Mouse (Mus musculus) embryonic facial prominence, embryonic 12.5 days (tissue): Measurements from ENCODE around the gene Aldh3a2. TPM values are rescaled to one million over a fixed set of nuclear protein-coding genes. Genes with fewer than 3 reads are reported as not detected.
A peak's percentile ranks its signal among the peaks of the same experiment; 100 is the strongest.

Experiments used
- ATAC-seq: fragments of 200-750 bp; cut with Nextera tagmentation; 2 replicates; pipeline ENCODE4 v1.8.0; 2017; ENCODE audit not compliant: insufficient number of reproducible peaks, insufficient read depth, low FRiP score, low TSS enrichment
- H3K27ac ChIP-seq: fragments of 300-500 bp; sonication (generic); 2 replicates; pipeline ENCODE4 v1.5.1; 2016; ENCODE audit warnings: mild to moderate bottlenecking
- H3K27me3 ChIP-seq: fragments of 300-500 bp; sonication (generic); 2 replicates; pipeline ENCODE4 v1.6.1; 2016; ENCODE audit warnings: mild to moderate bottlenecking, moderate library complexity
- H3K36me3 ChIP-seq: fragments of 300-500 bp; sonication (generic); 2 replicates; pipeline ENCODE4 v1.6.1; 2016; ENCODE audit warnings: mild to moderate bottlenecking
- H3K4me1 ChIP-seq: fragments of 300-500 bp; sonication (generic); 2 replicates; pipeline ENCODE4 v1.6.1; 2016
- H3K4me2 ChIP-seq: fragments of 300-500 bp; sonication (generic); replicated peaks from 2 replicates; pipeline ENCODE4 v1.6.1; 2016; ENCODE audit warnings: mild to moderate bottlenecking, moderate library complexity
- H3K4me3 ChIP-seq: fragments of 300-500 bp; sonication (generic); 2 replicates; pipeline ENCODE4 v1.5.1; 2016; ENCODE audit warnings: mild to moderate bottlenecking
- H3K9ac ChIP-seq: fragments of 300-500 bp; sonication (generic); 2 replicates; pipeline ENCODE4 v1.6.1; 2016; ENCODE audit warnings: mild to moderate bottlenecking, moderate library complexity
- H3K9me3 ChIP-seq: fragments of 300-500 bp; sonication (generic); 2 replicates; pipeline ENCODE4 v1.6.1; 2016; ENCODE audit warnings: mild to moderate bottlenecking, moderate library complexity
- WGBS: fragments of 180-500 bp; shearing (Covaris S2); methylation state at CpG from one replicate; pipeline ENCODE4 v1.1.7; 2016; 5-methylcytosine and 5-hydroxymethylcytosine counted together
- polyA plus RNA-seq: library from polyadenylated mRNA; unstranded; fragments of >200 nt; fragmentation: Nextera tagmentation; extraction: Ambion mirVana; gene quantifications from 2 replicates; pipeline ENCODE4 v1.2.1, GENCODE M21; 2016

Gene Aldh3a2
- polyA plus RNA-seq, 1 experiment from 2014 or later = 23.8 TPM

GRCm38 (mm10) chr11:61296556-61296955 is 29.3 kb upstream of the Aldh3a2 start:
- Histone ChIP-seq H3K4me1 (peaks cover 6% of the 10 kb centered on the region; the same call in 1 of the 2 replicates), H3K27ac (no peak overlapping the region), H3K9me3 (no peaks in the 10 kb centered on the region), H3K27me3 (no peaks in the 10 kb centered on the region), H3K4me3 (no peak overlapping the region), H3K9ac (no peak overlapping the region), H3K36me3 (no peaks in the 10 kb centered on the region), H3K4me2 (no peak overlapping the region)
- ATAC-seq = no peak
- 66% methylated on average over 1 of the region's 1 CpGs for WGBS

GRCm38 (mm10) chr11:61295556-61295955 is 28.3 kb upstream of the Aldh3a2 start:
- H3K9ac ChIP-seq = no peak overlapping the region
- no peak overlapping the region for H3K4me3 ChIP-seq
- H3K4me2 ChIP-seq = no peak overlapping the region
- H3K27me3 ChIP-seq = no peaks in the 10 kb centered on the region
- H3K36me3 ChIP-seq = no peaks in the 10 kb centered on the region
- no peaks in the 10 kb centered on the region for H3K9me3 ChIP-seq
- WGBS = 87% methylated on average over 2 of the region's 2 CpGs
- H3K27ac ChIP-seq = no peak overlapping the region
- peaks cover 2% of the 10 kb centered on the region; the same call in 1 of the 2 replicates for H3K4me1 ChIP-seq
- no peak for ATAC-seq

GRCm38 (mm10) chr11:61294431-61294830 is 27.2 kb upstream of the Aldh3a2 start:
- 81% methylated on average over 3 of the region's 3 CpGs for WGBS
- no peak for ATAC-seq
- no peaks in the 10 kb centered on the region for H3K4me1 ChIP-seq
- H3K36me3 ChIP-seq = no peaks in the 10 kb centered on the region
- H3K27ac ChIP-seq = no peak overlapping the region
- no peak overlapping the region for H3K4me2 ChIP-seq
- H3K9me3 ChIP-seq = no peaks in the 10 kb centered on the region
- no peak overlapping the region for H3K4me3 ChIP-seq
- H3K9ac ChIP-seq = no peak overlapping the region
- H3K27me3 ChIP-seq = no peaks in the 10 kb centered on the region

- 48% methylated on average over 2 of the region's 2 CpGs for WGBS
- H3K4me3 ChIP-seq = no peak overlapping the region
- ATAC-seq = no peak
- no peaks in the 10 kb centered on the region for H3K4me1 ChIP-seq
- H3K27ac ChIP-seq = no peak overlapping the region
- no peak overlapping the region for H3K9ac ChIP-seq
- no peaks in the 10 kb centered on the region for H3K27me3 ChIP-seq
- no peaks in the 10 kb centered on the region for H3K36me3 ChIP-seq
- H3K9me3 ChIP-seq = no peaks in the 10 kb centered on the region
- no peak overlapping the region for H3K4me2 ChIP-seq
Measured at GRCm38 (mm10) chr11:61293251-61293650, 26.0 kb upstream of the Aldh3a2 start.

GRCm38 (mm10) chr11:61284323-61284722 is 17.1 kb upstream of the Aldh3a2 start:
- H3K27ac ChIP-seq = no peak overlapping the region
- H3K9me3 ChIP-seq = no peaks in the 10 kb centered on the region
- no peak overlapping the region for H3K4me2 ChIP-seq
- H3K4me1 ChIP-seq = peaks cover 4% of the 10 kb centered on the region; the same call in 1 of the 2 replicates
- H3K27me3 ChIP-seq = no peaks in the 10 kb centered on the region
- ATAC-seq = no peak
- 41% methylated on average over 6 of the region's 6 CpGs for WGBS
- no peak overlapping the region for H3K4me3 ChIP-seq
- H3K36me3 ChIP-seq = no peaks in the 10 kb centered on the region
- H3K9ac ChIP-seq = no peak overlapping the region

- Histone ChIP-seq H3K4me3 (no peak overlapping the region), H3K9ac (no peak overlapping the region), H3K27ac (0 out of 2 replicates have a peak overlapping the region, but pooled peaks have one; percentile 17), H3K36me3 (no peaks in the 10 kb centered on the region), H3K4me2 (no peak overlapping the region), H3K9me3 (no peaks in the 10 kb centered on the region), H3K4me1 (peaks cover 4% of the 10 kb centered on the region; the same call in 1 of the 2 replicates), H3K27me3 (no peaks in the 10 kb centered on the region)
- 78% methylated on average over 10 of the region's 10 CpGs for whole genome bisulfite sequencing
- no peak for ATAC-seq
Measured at GRCm38 (mm10) chr11:61283414-61284049, 16.3 kb upstream of the Aldh3a2 start.

GRCm38 (mm10) chr11:61278445-61279077 is 11.3 kb upstream of the Aldh3a2 start:
- Histone ChIP-seq H3K9me3 (no peaks in the 10 kb centered on the region), H3K4me1 (0 out of 2 replicates have a peak, but pooled peaks cover 3% of the 10 kb centered on the region)
- 79% methylated on average over 8 of the region's 8 CpGs for WGBS

GRCm38 (mm10) chr11:61277937-61278336 is 10.7 kb upstream of the Aldh3a2 start:
- WGBS = 62% methylated on average over 2 of the region's 2 CpGs
- Histone ChIP-seq H3K27ac (no peak overlapping the region), H3K9ac (no peak overlapping the region), H3K4me3 (no peak overlapping the region), H3K4me1 (0 out of 2 replicates have a peak, but pooled peaks cover 3% of the 10 kb centered on the region), H3K27me3 (no peaks in the 10 kb centered on the region), H3K36me3 (no peaks in the 10 kb centered on the region), H3K9me3 (no peaks in the 10 kb centered on the region), H3K4me2 (no peak overlapping the region)
- no peak for ATAC-seq

More at GRCm38 (mm10) chr11:61278445-61279077, 11.3 kb upstream of the Aldh3a2 start:
- Histone ChIP-seq H3K27ac (no peak overlapping the region), H3K4me2 (no peak overlapping the region), H3K4me3 (no peak overlapping the region), H3K9ac (no peak overlapping the region), H3K36me3 (no peaks in the 10 kb centered on the region), H3K27me3 (no peaks in the 10 kb centered on the region)
- ATAC-seq = no peak

GRCm38 (mm10) chr11:61276482-61276881 is 9.2 kb upstream of the Aldh3a2 start:
- 77% methylated on average over 3 of the region's 3 CpGs for WGBS
- Histone ChIP-seq H3K9me3 (no peaks in the 10 kb centered on the region), H3K27me3 (no peaks in the 10 kb centered on the region), H3K27ac (no peak overlapping the region), H3K9ac (no peak overlapping the region), H3K4me3 (no peak overlapping the region), H3K36me3 (no peaks in the 10 kb centered on the region), H3K4me1 (0 out of 2 replicates have a peak, but pooled peaks cover 3% of the 10 kb centered on the region), H3K4me2 (no peak overlapping the region)
- no peak for ATAC-seq

- no peak overlapping the region for H3K9ac ChIP-seq
- ATAC-seq = no peak
- no peaks in the 10 kb centered on the region for H3K9me3 ChIP-seq
- no peaks in the 10 kb centered on the region for H3K27me3 ChIP-seq
- H3K36me3 ChIP-seq = no peaks in the 10 kb centered on the region
- 74% methylated on average over 8 of the region's 8 CpGs for WGBS
- no peak overlapping the region for H3K27ac ChIP-seq
- no peak overlapping the region for H3K4me2 ChIP-seq
- H3K4me1 ChIP-seq = 0 out of 2 replicates have a peak, but pooled peaks cover 3% of the 10 kb centered on the region
- no peak overlapping the region for H3K4me3 ChIP-seq
Measured at GRCm38 (mm10) chr11:61275106-61275505, 7.8 kb upstream of the Aldh3a2 start.

GRCm38 (mm10) chr11:61274421-61274820 is 7.2 kb upstream of the Aldh3a2 start:
- Histone ChIP-seq H3K9me3 (no peaks in the 10 kb centered on the region), H3K36me3 (no peaks in the 10 kb centered on the region), H3K4me1 (0 out of 2 replicates have a peak, but pooled peaks cover 3% of the 10 kb centered on the region), H3K4me3 (no peak overlapping the region), H3K4me2 (no peak overlapping the region), H3K9ac (no peak overlapping the region), H3K27ac (no peak overlapping the region), H3K27me3 (no peaks in the 10 kb centered on the region)
- ATAC-seq = no peak
- WGBS = 68% methylated on average over 1 of the region's 1 CpGs

- 90% methylated on average over 2 of the region's 2 CpGs for WGBS
- no peak overlapping the region for H3K4me3 ChIP-seq
- no peaks in the 10 kb centered on the region for H3K36me3 ChIP-seq
- ATAC-seq = no peak
- H3K9me3 ChIP-seq = no peaks in the 10 kb centered on the region
- no peaks in the 10 kb centered on the region for H3K27me3 ChIP-seq
- no peak overlapping the region for H3K4me2 ChIP-seq
- H3K27ac ChIP-seq = no peak overlapping the region
- 0 out of 2 replicates have a peak, but pooled peaks cover 3% of the 10 kb centered on the region for H3K4me1 ChIP-seq
- H3K9ac ChIP-seq = no peak overlapping the region
Measured at GRCm38 (mm10) chr11:61273928-61274327, 6.7 kb upstream of the Aldh3a2 start.
